Mouse (Mus musculus): Measurements from ENCODE around the gene Mrpl48. TPM values are rescaled to one million over a fixed set of nuclear protein-coding genes. Genes with fewer than 3 reads are reported as not detected.

The Mrpl48 gene
- polyA plus RNA-seq, 1 experiment from 2014 or later: 74.6 TPM

DNA sequence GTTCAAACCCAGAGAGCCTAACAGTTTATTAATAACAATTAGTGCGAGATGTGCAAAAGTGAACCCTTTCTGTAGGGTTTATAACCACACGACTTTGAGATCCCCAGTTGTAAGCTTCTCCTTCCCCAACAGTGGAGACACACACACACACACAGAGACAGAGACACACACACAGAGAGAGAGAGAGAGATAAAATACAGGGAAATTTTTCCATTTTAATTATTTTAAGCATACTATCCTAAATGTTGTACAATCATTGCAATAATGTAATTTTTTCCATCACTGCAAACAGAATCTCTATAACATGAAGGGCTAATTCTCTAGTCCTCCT is 16.6 kb downstream of the Mrpl48 start:
- H3K9ac ChIP-seq (ENCODE audit: low read length): peak overlapping the region; percentile 73
- ATAC-seq (ENCODE audit: low read depth): peak; percentile 2; the same call in 1 of the 2 replicates
- WGBS: 6% methylated on average over 2 of the region's 2 CpGs

DNA sequence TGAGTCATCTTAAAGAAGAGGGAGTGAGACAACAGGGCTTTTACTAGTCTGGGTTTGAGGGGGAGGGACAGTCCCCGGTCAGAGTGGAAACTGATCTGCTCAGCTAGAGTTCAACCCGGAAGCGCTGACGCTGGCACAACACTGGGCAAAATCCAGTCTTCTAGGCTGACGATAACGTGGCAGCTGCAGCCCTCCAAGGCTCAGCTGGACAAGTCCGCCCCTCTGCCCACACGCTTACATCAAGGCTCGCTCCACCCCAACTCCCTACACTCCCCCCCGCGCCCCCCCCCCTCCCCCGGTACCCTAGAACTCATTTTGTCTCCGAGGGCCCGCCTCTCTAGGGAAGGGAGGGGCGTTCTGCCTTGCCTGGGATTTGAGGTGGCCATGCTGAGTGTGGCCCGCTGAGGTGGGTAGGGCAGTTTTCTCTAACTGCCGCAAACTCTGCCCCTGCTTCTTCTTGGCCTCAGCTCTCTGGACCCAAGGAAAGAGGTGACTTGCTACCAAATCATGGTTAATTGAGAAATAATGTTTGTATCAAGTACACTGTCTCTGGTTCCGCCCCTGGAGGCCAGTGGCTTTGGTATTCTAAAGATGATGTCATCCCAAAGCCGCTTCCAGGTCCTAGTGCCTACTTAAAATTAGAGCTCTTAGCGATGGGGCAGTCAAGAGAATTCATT is 17.1 kb downstream of the Mrpl48 start:
- Histone ChIP-seq H3K27ac (ENCODE audit: low read length) (peak overlapping the region; percentile 90), H3K4me2 (ENCODE audit: low read depth, low read length) (peak overlapping the region; percentile 68), H3K36me3 (ENCODE audit: control insufficient read depth, insufficient read depth, low read length) (no peaks in the 10 kb centered on the region), H3K27me3 (ENCODE audit: control insufficient read depth, insufficient read depth, low read depth, low read length) (no peaks in the 10 kb centered on the region), H3K9ac (ENCODE audit: low read length) (peak overlapping the region; percentile 73), H3K4me1 (replicated peaks; ENCODE audit: control insufficient read depth, insufficient read depth, low read length) (no peaks in the 10 kb centered on the region), H3K4me3 (ENCODE audit: low read length) (peak overlapping the region; percentile 68), H3K9me3 (ENCODE audit: control insufficient read depth, low read length) (no peaks in the 10 kb centered on the region)
- WGBS: under 1% methylated on average over 17 of the region's 20 CpGs
- peak; percentile 98 for ATAC-seq (ENCODE audit: low read depth)

More for the DNA sequence above, 16.6 kb downstream of the Mrpl48 start:
- Histone ChIP-seq H3K27me3 (ENCODE audit: control insufficient read depth, insufficient read depth, low read depth, low read length) (no peaks in the 10 kb centered on the region), H3K4me1 (replicated peaks; ENCODE audit: control insufficient read depth, insufficient read depth, low read length) (no peaks in the 10 kb centered on the region), H3K4me3 (ENCODE audit: low read length) (peak overlapping the region; percentile 68), H3K36me3 (ENCODE audit: control insufficient read depth, insufficient read depth, low read length) (no peaks in the 10 kb centered on the region), H3K27ac (ENCODE audit: low read length) (peak overlapping the region; percentile 90), H3K9me3 (ENCODE audit: control insufficient read depth, low read length) (no peaks in the 10 kb centered on the region), H3K4me2 (ENCODE audit: low read depth, low read length) (peak overlapping the region; percentile 68)

DNA sequence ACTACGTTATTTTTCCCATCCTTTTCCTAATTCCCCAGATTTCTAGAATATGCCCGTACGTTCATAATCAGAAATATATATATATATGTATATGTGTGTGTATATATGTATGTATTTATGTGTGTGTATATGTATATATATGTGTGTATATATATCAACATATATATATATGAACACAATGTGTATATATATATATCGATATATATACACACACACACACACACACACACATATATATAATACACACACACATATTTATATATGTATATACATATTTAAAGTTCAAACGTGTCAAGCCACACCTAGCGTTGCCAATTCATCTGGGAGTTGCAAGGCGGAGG is 17.6 kb downstream of the Mrpl48 start:
- Histone ChIP-seq H3K36me3 (ENCODE audit: control insufficient read depth, insufficient read depth, low read length) (no peaks in the 10 kb centered on the region), H3K27me3 (ENCODE audit: control insufficient read depth, insufficient read depth, low read depth, low read length) (no peaks in the 10 kb centered on the region), H3K27ac (ENCODE audit: low read length) (peak overlapping the region; percentile 90), H3K4me3 (ENCODE audit: low read length) (peak overlapping the region; percentile 68), H3K9me3 (ENCODE audit: control insufficient read depth, low read length) (no peaks in the 10 kb centered on the region), H3K9ac (ENCODE audit: low read length) (peak overlapping the region; percentile 73), H3K4me2 (ENCODE audit: low read depth, low read length) (peak overlapping the region; percentile 68), H3K4me1 (replicated peaks; ENCODE audit: control insufficient read depth, insufficient read depth, low read length) (no peaks in the 10 kb centered on the region)
- no peak for ATAC-seq (ENCODE audit: low read depth)
- 31% methylated on average over 7 of the region's 7 CpGs for WGBS

DNA sequence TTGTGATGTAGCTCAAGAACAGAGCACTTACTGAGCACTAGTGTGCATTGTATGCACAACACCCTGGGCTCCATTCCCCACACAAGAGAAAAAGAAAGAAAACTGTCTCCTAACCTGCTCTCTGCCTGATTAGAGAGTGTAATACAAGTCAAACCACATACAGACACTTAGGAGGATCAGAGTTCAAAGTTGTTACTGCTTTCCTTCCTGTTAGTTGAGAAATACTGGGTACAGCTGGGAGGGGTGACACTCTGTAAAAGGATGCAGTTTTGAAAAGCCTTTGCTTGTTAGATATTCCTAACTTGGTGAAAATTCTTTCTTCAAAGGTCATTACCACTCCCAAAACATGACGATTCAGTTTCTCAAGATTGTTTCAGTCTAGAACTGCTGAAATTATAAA is 18.3 kb downstream of the Mrpl48 start:
- Histone ChIP-seq H3K9ac (ENCODE audit: low read length) (no peak overlapping the region), H3K27me3 (ENCODE audit: control insufficient read depth, insufficient read depth, low read depth, low read length) (no peaks in the 10 kb centered on the region), H3K9me3 (ENCODE audit: control insufficient read depth, low read length) (no peaks in the 10 kb centered on the region), H3K36me3 (ENCODE audit: control insufficient read depth, insufficient read depth, low read length) (no peaks in the 10 kb centered on the region), H3K4me2 (ENCODE audit: low read depth, low read length) (no peak overlapping the region), H3K27ac (ENCODE audit: low read length) (no peak overlapping the region), H3K4me1 (replicated peaks; ENCODE audit: control insufficient read depth, insufficient read depth, low read length) (no peaks in the 10 kb centered on the region), H3K4me3 (ENCODE audit: low read length) (no peak overlapping the region)
- ATAC-seq (ENCODE audit: low read depth): no peak
- 49% methylated on average over 1 of the region's 1 CpGs for WGBS

DNA sequence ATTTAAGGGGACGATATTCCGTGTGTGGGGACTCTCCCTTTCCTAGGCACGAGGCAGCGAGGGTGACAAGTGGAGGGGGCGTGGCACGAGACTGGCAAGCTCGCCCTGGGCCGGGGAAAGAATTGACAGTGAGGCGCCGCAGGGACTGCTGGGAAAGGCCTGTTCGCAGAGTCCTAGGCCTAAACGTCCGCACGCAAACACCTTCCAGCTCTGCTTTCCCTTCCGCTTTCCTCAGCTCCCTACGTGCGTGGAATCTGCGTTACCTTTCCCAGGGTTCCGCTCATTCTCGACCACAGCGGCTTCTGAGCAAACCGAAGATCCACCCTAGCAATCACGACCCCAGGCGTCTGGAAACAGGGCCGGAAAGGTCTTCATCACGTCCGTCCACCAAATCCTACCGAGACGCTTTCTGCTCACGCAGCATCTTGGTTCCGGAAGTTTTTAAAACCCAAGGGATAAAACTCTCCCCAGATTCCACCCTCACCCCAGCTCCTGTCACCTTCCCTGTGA is 25.3 kb downstream of the Mrpl48 start:
- no peaks in the 10 kb centered on the region for H3K36me3 ChIP-seq (ENCODE audit: control insufficient read depth, insufficient read depth, low read length)
- under 1% methylated on average over 31 of the region's 31 CpGs for WGBS
- peak overlapping the region; percentile 94 for H3K9ac ChIP-seq (ENCODE audit: low read length)
- H3K4me2 ChIP-seq (ENCODE audit: low read depth, low read length): peak overlapping the region; percentile 88
- no peaks in the 10 kb centered on the region for H3K9me3 ChIP-seq (ENCODE audit: control insufficient read depth, low read length)
- H3K27me3 ChIP-seq (ENCODE audit: control insufficient read depth, insufficient read depth, low read depth, low read length): no peaks in the 10 kb centered on the region
- peak overlapping the region; percentile 70 for H3K4me3 ChIP-seq (ENCODE audit: low read length)
- H3K4me1 ChIP-seq (replicated peaks; ENCODE audit: control insufficient read depth, insufficient read depth, low read length): peaks cover 6% of the 10 kb centered on the region
- peak; percentile 89 for ATAC-seq (ENCODE audit: low read depth)
- H3K27ac ChIP-seq (ENCODE audit: low read length): peak overlapping the region; percentile 86

DNA sequence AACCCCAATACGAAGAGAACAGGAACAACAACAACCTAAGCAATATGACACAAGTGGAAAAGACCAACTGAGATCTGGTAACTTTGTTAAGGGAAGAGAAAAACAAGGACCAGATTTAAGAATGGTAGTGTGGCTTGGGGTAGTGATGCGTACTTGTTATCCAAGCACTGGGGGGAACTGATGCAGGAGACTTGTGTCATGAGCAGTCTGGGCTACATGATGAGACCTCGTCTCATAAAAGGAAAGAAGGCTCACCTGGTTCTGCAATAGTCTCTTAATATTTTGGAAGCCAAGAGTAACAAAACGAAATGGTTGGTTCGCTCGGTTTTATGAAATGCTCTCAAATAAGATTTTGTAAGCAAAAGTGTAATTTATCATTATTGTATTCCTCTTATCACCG is 25.9 kb downstream of the Mrpl48 start:
- Histone ChIP-seq H3K27ac (ENCODE audit: low read length) (no peak overlapping the region), H3K27me3 (ENCODE audit: control insufficient read depth, insufficient read depth, low read depth, low read length) (no peaks in the 10 kb centered on the region), H3K4me3 (ENCODE audit: low read length) (peak overlapping the region; percentile 70), H3K9me3 (ENCODE audit: control insufficient read depth, low read length) (no peaks in the 10 kb centered on the region), H3K4me1 (replicated peaks; ENCODE audit: control insufficient read depth, insufficient read depth, low read length) (peaks cover 6% of the 10 kb centered on the region), H3K9ac (ENCODE audit: low read length) (peak overlapping the region; percentile 94), H3K36me3 (ENCODE audit: control insufficient read depth, insufficient read depth, low read length) (no peaks in the 10 kb centered on the region), H3K4me2 (ENCODE audit: low read depth, low read length) (peak overlapping the region; percentile 88)
- ATAC-seq (ENCODE audit: low read depth): no peak
- 35% methylated on average over 7 of the region's 7 CpGs for WGBS

DNA sequence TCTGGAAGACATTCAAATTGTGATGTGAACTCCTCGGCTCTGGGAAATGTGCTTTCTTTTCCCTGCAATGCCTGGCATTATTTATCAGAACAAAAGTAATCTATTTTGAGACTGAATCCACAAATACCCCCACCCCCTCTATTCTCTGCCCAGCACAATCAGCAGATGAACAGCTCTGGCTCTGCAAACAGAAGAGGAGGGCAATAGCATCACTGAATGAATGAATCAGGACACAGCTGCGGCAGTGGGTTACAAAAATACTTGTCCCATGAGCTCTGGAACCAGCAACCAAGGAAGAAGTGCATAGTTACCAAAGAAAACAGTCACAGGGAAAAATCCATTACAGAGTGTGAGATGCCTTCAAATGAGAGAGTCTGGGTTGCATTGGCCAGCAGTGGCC is 29.3 kb downstream of the Mrpl48 start:
- Histone ChIP-seq H3K4me3 (ENCODE audit: low read length) (no peak overlapping the region), H3K27ac (ENCODE audit: low read length) (no peak overlapping the region), H3K9me3 (ENCODE audit: control insufficient read depth, low read length) (no peaks in the 10 kb centered on the region), H3K9ac (ENCODE audit: low read length) (no peak overlapping the region), H3K4me1 (replicated peaks; ENCODE audit: control insufficient read depth, insufficient read depth, low read length) (peaks cover 6% of the 10 kb centered on the region), H3K36me3 (ENCODE audit: control insufficient read depth, insufficient read depth, low read length) (no peaks in the 10 kb centered on the region), H3K27me3 (ENCODE audit: control insufficient read depth, insufficient read depth, low read depth, low read length) (no peaks in the 10 kb centered on the region), H3K4me2 (ENCODE audit: low read depth, low read length) (no peak overlapping the region)
- no peak for ATAC-seq (ENCODE audit: low read depth)
- 81% methylated on average over 2 of the region's 2 CpGs for WGBS

DNA sequence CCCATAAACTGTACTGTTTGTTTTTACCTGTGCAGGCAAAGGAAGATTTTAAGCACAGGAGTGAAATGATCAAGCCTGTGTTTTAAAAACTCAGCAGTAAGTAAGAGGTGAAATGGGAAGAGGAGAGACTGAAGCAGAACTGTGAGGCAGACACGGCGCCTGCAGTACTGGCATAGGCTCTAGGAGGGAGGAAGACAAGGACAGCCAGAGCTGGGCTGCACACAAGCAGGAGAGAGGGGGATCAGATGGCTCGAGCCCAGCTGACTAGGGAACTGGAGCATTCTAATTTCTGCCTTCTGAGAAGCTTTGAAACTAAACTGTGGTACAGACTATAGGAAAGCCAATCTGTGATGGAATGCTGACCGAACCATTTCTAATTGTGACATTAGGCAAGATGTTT is 35.4 kb downstream of the Mrpl48 start:
- Histone ChIP-seq H3K27me3 (ENCODE audit: control insufficient read depth, insufficient read depth, low read depth, low read length) (no peaks in the 10 kb centered on the region), H3K4me2 (ENCODE audit: low read depth, low read length) (no peak overlapping the region), H3K4me3 (ENCODE audit: low read length) (no peak overlapping the region), H3K27ac (ENCODE audit: low read length) (no peak overlapping the region), H3K9me3 (ENCODE audit: control insufficient read depth, low read length) (no peaks in the 10 kb centered on the region), H3K36me3 (ENCODE audit: control insufficient read depth, insufficient read depth, low read length) (peaks cover 1% of the 10 kb centered on the region; the same call in 1 of the 2 replicates), H3K9ac (ENCODE audit: low read length) (no peak overlapping the region), H3K4me1 (replicated peaks; ENCODE audit: control insufficient read depth, insufficient read depth, low read length) (no peaks in the 10 kb centered on the region)
- 73% methylated on average over 4 of the region's 4 CpGs for WGBS
- ATAC-seq (ENCODE audit: low read depth): no peak

DNA sequence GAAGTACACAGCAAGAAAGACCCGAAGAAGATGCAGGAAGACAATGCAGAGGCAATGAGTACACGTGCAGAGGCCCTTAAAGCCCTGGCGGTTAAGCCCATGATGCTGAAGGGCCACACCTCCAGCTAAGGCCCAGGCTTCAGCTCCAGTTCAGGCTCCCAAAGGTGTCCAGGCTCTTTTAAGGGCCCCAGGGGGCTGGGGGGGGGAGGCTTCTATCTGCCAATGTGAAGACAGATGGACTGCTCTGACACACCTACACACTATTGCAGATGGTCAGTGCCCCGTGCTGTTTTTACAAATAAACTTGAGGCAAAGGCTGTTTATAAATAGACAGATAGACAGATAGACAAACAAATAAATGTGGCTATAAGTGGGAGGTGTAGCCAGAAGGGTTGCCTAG is 36.0 kb downstream of the Mrpl48 start:
- Histone ChIP-seq H3K9ac (ENCODE audit: low read length) (no peak overlapping the region), H3K27ac (ENCODE audit: low read length) (no peak overlapping the region), H3K4me3 (ENCODE audit: low read length) (no peak overlapping the region), H3K4me1 (replicated peaks; ENCODE audit: control insufficient read depth, insufficient read depth, low read length) (no peaks in the 10 kb centered on the region), H3K9me3 (ENCODE audit: control insufficient read depth, low read length) (no peaks in the 10 kb centered on the region), H3K27me3 (ENCODE audit: control insufficient read depth, insufficient read depth, low read depth, low read length) (no peaks in the 10 kb centered on the region), H3K4me2 (ENCODE audit: low read depth, low read length) (no peak overlapping the region), H3K36me3 (ENCODE audit: control insufficient read depth, insufficient read depth, low read length) (peaks cover 6% of the 10 kb centered on the region; the same call in 1 of the 2 replicates)
- 64% methylated on average over 4 of the region's 4 CpGs for WGBS
- ATAC-seq (ENCODE audit: low read depth): no peak

All from lung, embryonic 16.5 days (tissue).